Mouse (Mus musculus) stomach, embryonic 14.5 days (tissue): Measurements from ENCODE around the gene Mlec. TPM values are rescaled to one million over a fixed set of nuclear protein-coding genes. Genes with fewer than 3 reads are reported as not detected.

Experiments
- ATAC-seq: fragments of 200-750 bp; cut with Nextera tagmentation; 2 replicates; pipeline ENCODE4 v1.8.0; 2017; ENCODE audit warnings: low read depth, moderate TSS enrichment; ENCODE audit not compliant: insufficient number of reproducible peaks, insufficient read depth, low FRiP score
- H3K27ac ChIP-seq: fragments of 300-500 bp; sonication (generic); 2 replicates; pipeline ENCODE4 v1.5.1; 2014; ENCODE audit warnings: mild to moderate bottlenecking, low read length, moderate library complexity, mixed read lengths
- H3K27me3 ChIP-seq: fragments of 300-500 bp; sonication (generic); 2 replicates; pipeline ENCODE4 v1.6.1; 2014; ENCODE audit warnings: low read length, control low read depth, mixed read lengths; ENCODE audit not compliant: control insufficient read depth, insufficient read depth
- H3K36me3 ChIP-seq: fragments of 300-500 bp; sonication (generic); 2 replicates; pipeline ENCODE4 v1.6.1; 2014; ENCODE audit warnings: mild to moderate bottlenecking, control low read depth, low read length, moderate library complexity, mixed read lengths; ENCODE audit not compliant: control insufficient read depth, insufficient read depth
- H3K4me1 ChIP-seq: fragments of 300-500 bp; sonication (generic); 2 replicates; pipeline ENCODE4 v1.6.1; 2014; ENCODE audit warnings: low read length, control low read depth, mixed read lengths; ENCODE audit not compliant: control insufficient read depth, insufficient read depth
- H3K4me2 ChIP-seq: fragments of 300-500 bp; sonication (generic); replicated peaks from 2 replicates; pipeline ENCODE4 v1.6.1; 2014; ENCODE audit warnings: low read depth, low read length, control low read depth
- H3K4me3 ChIP-seq: fragments of 300-500 bp; sonication (generic); 2 replicates; pipeline ENCODE4 v1.5.1; 2014; ENCODE audit warnings: low read depth, low read length, control low read depth
- H3K9ac ChIP-seq: fragments of 300-500 bp; sonication (generic); replicated peaks from 2 replicates; pipeline ENCODE4 v1.6.1; 2014; ENCODE audit warnings: low read depth, mild to moderate bottlenecking, control low read depth, low read length, moderate library complexity, mixed read lengths
- H3K9me3 ChIP-seq: fragments of 300-500 bp; sonication (generic); 2 replicates; pipeline ENCODE4 v1.6.1; 2016; ENCODE audit warnings: low read depth, low read length, control low read depth; ENCODE audit not compliant: control insufficient read depth
- WGBS: fragments of 180-500 bp; shearing (Covaris S2); extraction: QIAGEN DNeasy Blood & Tissue Kit; methylation state at CpG from one replicate; pipeline ENCODE4 v1.1.7; 2014; 5-methylcytosine and 5-hydroxymethylcytosine counted together
- polyA plus RNA-seq: library from polyadenylated mRNA; unstranded; fragments of >200 nt; fragmentation: Nextera tagmentation; extraction: Ambion mirVana; gene quantifications from 2 replicates; pipeline ENCODE4 v1.2.1, GENCODE M21; 2014

The Mlec gene
- polyA plus RNA-seq, 1 experiment from 2014 or later, result 52.6 TPM

- Histone ChIP-seq H3K27me3 (no peaks in the 10 kb centered on the region), H3K36me3 (peaks cover 52% of the 10 kb centered on the region), H3K4me2 (no peak overlapping the region), H3K27ac (no peak overlapping the region), H3K4me1 (no peaks in the 10 kb centered on the region), H3K9ac (no peak overlapping the region), H3K4me3 (no peak overlapping the region), H3K9me3 (no peaks in the 10 kb centered on the region)
- WGBS, result 84% methylated on average over 5 of the region's 5 CpGs
- no peak for ATAC-seq
Observed at GRCm38 (mm10) chr5:115099530-115099929, 58.4 kb downstream of the Mlec start.

DNA sequence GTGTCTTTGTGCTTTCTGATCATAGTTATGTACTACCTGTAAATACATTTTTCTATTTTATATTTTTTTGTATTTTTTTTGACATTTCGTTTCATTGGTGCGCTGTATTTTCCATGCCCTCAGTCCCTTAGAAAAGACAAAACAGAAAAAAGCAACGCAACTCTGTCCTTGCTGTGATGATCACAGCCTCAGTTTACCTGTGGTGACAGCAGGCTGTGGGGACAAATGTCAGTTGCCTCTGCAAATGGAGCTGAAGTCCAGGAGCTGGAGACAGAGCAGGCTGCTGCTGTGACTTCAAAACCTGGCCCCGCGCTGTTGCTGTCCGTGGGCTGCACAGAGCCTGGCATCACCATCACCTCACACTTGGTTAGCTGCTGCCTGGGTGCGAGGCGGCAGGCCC lies 59.8 kb downstream of the Mlec start, which contains the start of gene Gm10401:
TSS of gene Gm10401 (minus strand) at position 101 of the 400 bp plus-strand sequence.
- no peaks in the 10 kb centered on the region for H3K27me3 ChIP-seq
- H3K4me1 ChIP-seq, result no peaks in the 10 kb centered on the region
- ATAC-seq, result no peak
- H3K4me3 ChIP-seq, result no peak within 1 kb of the TSS
- H3K36me3 ChIP-seq, result peaks cover 56% of the 10 kb centered on the region
- WGBS, result 93% methylated on average over 8 of the region's 8 CpGs
- H3K4me2 ChIP-seq, result no peak within 1 kb of the TSS
- no peaks in the 10 kb centered on the region for H3K9me3 ChIP-seq
- no peak within 1 kb of the TSS for H3K9ac ChIP-seq
- H3K27ac ChIP-seq, result no peak within 1 kb of the TSS

Other genes starting within 250 kb of the Mlec start
- 0.57 and 0.75 TPM in 2 replicates for gene Oasl1, start 234.9 kb downstream of the Mlec start, polyA plus RNA-seq
- 51.8 and 54.6 TPM in 2 replicates for gene 2210016L21Rik, start 216.0 kb downstream of the Mlec start, polyA plus RNA-seq
- gene Hnf1a, start 187.1 kb downstream of the Mlec start, polyA plus RNA-seq, result 7.1 and 7.7 TPM in 2 replicates
- 27.6 and 27.7 TPM in 2 replicates for gene Sppl3, start 147.0 kb downstream of the Mlec start, polyA plus RNA-seq
- 51.7 and 54.7 TPM in 2 replicates for gene Gm10401, start 59.9 kb downstream of the Mlec start, polyA plus RNA-seq
- 38.5 and 39.9 TPM in 2 replicates for gene Acads, start 38.8 kb downstream of the Mlec start, polyA plus RNA-seq
- gene Unc119b, start 23.2 kb downstream of the Mlec start, polyA plus RNA-seq, result 26.3 and 27.3 TPM in 2 replicates
- 1.00 and 1.5 TPM in 2 replicates for gene Cabp1, start 36.2 kb upstream of the Mlec start, polyA plus RNA-seq
- 93.1 and 97.7 TPM in 2 replicates for gene Pop5, start 77.7 kb upstream of the Mlec start, polyA plus RNA-seq
- gene Rnf10, start 114.7 kb upstream of the Mlec start, polyA plus RNA-seq, result 62.6 and 66.5 TPM in 2 replicates
- 40.0 and 45.4 TPM in 2 replicates for gene Coq5, start 121.5 kb upstream of the Mlec start, polyA plus RNA-seq
- gene Dynll1, start 142.8 kb upstream of the Mlec start, polyA plus RNA-seq, result 1,629 and 1,647 TPM in 2 replicates
- 218 and 229 TPM in 2 replicates for gene Srsf9, start 169.0 kb upstream of the Mlec start, polyA plus RNA-seq
- 36.0 and 37.0 TPM in 2 replicates for gene Gatc, start 183.0 kb upstream of the Mlec start, polyA plus RNA-seq
- gene Triap1, start 183.0 kb upstream of the Mlec start, polyA plus RNA-seq, result 61.3 and 63.8 TPM in 2 replicates
- gene Cox6a1, start 190.8 kb upstream of the Mlec start, polyA plus RNA-seq, result 898 and 932 TPM in 2 replicates